Mouse (Mus musculus) heart, adult 11 months (tissue): ENCODE data around the gene Nudt22.

Experiments
- DNase-seq: peaks from one replicate; pipeline ENCODE4 v3.0.0; 2022

Nudt22 gene

GRCm38 (mm10) chr19:6947742-6948141 lies 48.2 kb downstream of the Nudt22 start:
- DNase-seq = no peak

DNA sequence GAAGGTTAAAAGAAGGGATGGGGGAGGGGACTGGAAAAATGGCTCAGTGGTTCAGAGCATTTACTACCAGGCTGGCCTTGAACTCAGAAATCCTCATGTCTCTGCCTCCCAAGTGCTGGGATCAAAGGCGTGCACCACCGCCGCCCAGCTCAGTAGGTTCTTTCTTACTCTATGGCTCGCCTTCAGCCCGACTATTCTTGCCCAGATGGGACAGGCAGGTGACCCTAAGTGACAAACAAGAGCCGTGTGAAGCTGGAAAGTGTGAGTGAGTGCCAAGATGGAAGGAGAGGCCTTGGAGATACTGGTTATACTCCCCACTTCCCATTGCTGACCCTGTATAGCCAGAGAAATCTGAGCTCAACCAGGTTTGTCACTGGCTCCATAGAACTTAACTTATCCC lies 52.2 kb downstream of the Nudt22 start:
- peak; percentile 91 for DNase-seq
